Mouse (Mus musculus) G1E (cell line): ENCODE results near the gene Olfr1393.

ENCODE experiments used
- CTCF ChIP-seq: IDR thresholded peaks from 2 replicates; pipeline ENCODE4 v1.5.1; 2012; ENCODE audit warnings: low read depth, low read length, inconsistent platforms, mixed read lengths
- GATA1 ChIP-seq: IDR thresholded peaks from 2 replicates; pipeline ENCODE4 v1.6.1; 2012; ENCODE audit warnings: borderline replicate concordance, low read length, inconsistent platforms, mixed read lengths
- GATA2 ChIP-seq: IDR thresholded peaks from 2 replicates; pipeline ENCODE4 v1.6.1; 2012; ENCODE audit warnings: low read depth, low read length, inconsistent platforms, borderline replicate concordance
- POLR2AphosphoS5 ChIP-seq: IDR thresholded peaks from 2 replicates; pipeline ENCODE4 v1.6.1; 2012; ENCODE audit warnings: low read depth, low read length, inconsistent platforms; ENCODE audit not compliant: insufficient replicate concordance
- TAL1 ChIP-seq: conservative IDR thresholded peaks from 2 replicates; pipeline ENCODE4 v1.6.1; 2012; ENCODE audit warnings: low read depth, low read length, inconsistent platforms, mixed read lengths

DNA sequence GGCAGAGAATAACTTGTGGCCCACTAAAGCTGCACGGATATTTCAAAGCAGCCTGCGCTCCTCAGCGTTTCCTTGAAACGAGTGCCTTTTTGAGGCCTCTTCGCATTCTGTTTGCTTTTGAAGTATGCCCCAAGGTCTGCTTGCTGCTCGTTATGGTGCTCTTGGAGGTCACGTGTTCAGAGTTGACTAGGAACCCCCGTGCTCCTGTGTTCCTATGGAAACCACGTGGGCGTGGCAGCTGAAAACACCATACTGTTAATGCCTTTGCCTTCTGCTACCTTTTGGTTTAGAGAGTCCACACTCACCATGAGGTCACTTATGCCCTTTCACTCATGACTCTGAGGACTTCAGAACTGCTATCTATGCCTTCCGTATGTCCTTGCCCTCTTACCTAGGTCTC, 13.5 kb upstream of the Olfr1393 start:
- no peak for TF ChIP-seq CTCF
- no peak for TF ChIP-seq GATA2
- no peak for TF ChIP-seq TAL1
- TF ChIP-seq GATA1: no peak
- TF ChIP-seq POLR2AphosphoS5: no peak
